Mouse (Mus musculus) liver, embryonic 14.5 days (tissue): Measurements from ENCODE around the gene Tcp11.

Experiments
- CTCF ChIP-seq: IDR thresholded peaks from 2 replicates; pipeline ENCODE4 v1.5.1; 2016; ENCODE audit warnings: antibody characterized with exemption, low read depth, control low read depth
- EP300 ChIP-seq: IDR thresholded peaks from 2 replicates; pipeline ENCODE4 v1.6.1; 2016; ENCODE audit warnings: antibody characterized with exemption, low read depth

- TF ChIP-seq CTCF (no peak), EP300 (no peak)
Observed at GRCm38 (mm10) chr17:28081856-28082255, 1.4 kb upstream of the Tcp11 start.
